Mouse (Mus musculus): ENCODE measurements at regions not wholly inside any gene's neighbourhood (a gene's known extent, or its start where the extent isn't known, plus 50 kb on each side); places are given as distances from the start of the nearest gene placed in this dataset.

DNA sequence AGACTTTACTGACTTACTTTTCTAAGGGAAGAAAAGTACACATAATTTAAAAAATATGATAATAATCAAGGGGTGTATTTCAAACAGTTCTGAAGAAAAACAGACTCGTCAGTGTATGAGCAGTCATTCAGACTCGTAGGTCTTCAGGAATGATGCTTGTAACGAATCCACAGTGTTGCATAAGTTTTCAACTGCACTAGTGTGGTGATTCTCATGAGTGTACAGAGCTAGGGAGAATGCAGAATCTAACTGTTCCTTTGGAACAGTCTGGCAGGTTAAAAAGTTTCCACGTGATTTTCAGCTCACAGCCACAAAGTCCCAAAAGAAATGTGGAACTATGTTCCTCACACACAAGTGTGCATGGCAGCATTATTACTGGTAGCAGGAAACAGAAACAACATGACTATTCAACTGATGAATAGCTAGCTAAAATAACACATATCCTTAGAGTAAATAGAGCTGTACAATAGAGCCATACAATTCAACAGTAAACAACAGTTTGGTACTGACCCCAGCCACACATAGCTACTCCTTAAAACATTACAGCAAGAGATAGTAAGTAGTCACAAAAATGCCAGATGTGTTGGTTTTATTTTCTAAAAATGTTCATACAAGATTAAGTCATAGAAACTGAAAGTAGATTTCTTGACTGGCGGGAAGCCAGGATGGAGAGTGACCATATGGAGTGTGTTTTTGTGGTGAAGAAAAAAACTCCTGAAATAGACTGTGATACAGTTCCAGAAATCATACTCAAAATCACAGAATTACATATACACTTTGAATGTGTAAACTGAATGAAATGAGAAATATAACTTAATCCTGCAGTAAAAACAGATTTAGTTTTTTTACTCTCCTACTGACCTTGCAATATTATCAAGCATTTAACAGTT lies 713.1 kb downstream of the Epha7 start:
- peak; percentile 86 to 89 for DNase-seq (ENCODE audit: low spot score in 2 of 2)
